Mouse (Mus musculus) liver, embryonic 13.5 days (tissue): ENCODE measurements around the gene Ciita. TPM values are rescaled to one million over a fixed set of nuclear protein-coding genes. Genes with fewer than 3 reads are reported as not detected.

Experiments used
- ATAC-seq: fragments of 200-750 bp; cut with Nextera tagmentation; 2 replicates; pipeline ENCODE4 v1.8.0; 2017; ENCODE audit warnings: low read depth, mild to moderate bottlenecking, moderate number of reproducible peaks, moderate library complexity
- DNase-seq: peaks from one replicate; pipeline ENCODE4 v3.0.0; 2022
- H3K27ac ChIP-seq: fragments of 300-500 bp; sonication (generic); 2 replicates; pipeline ENCODE4 v1.5.1; 2015; ENCODE audit warnings: moderate library complexity, mild to moderate bottlenecking, inconsistent platforms
- H3K27me3 ChIP-seq: fragments of 300-500 bp; sonication (generic); 2 replicates; pipeline ENCODE4 v1.6.1; 2015; ENCODE audit warnings: mild to moderate bottlenecking, inconsistent platforms
- H3K36me3 ChIP-seq: fragments of 300-500 bp; sonication (generic); 2 replicates; pipeline ENCODE4 v1.6.1; 2015; ENCODE audit warnings: mild to moderate bottlenecking, inconsistent platforms
- H3K4me1 ChIP-seq: fragments of 300-500 bp; sonication (generic); replicated peaks from 2 replicates; pipeline ENCODE4 v1.6.1; 2015; ENCODE audit warnings: inconsistent platforms
- H3K4me2 ChIP-seq: fragments of 300-500 bp; sonication (generic); 2 replicates; pipeline ENCODE4 v1.6.1; 2015; ENCODE audit warnings: inconsistent platforms, mild to moderate bottlenecking, moderate library complexity
- H3K4me3 ChIP-seq: fragments of 300-500 bp; sonication (generic); replicated peaks from 2 replicates; pipeline ENCODE4 v1.5.1; 2015; ENCODE audit warnings: mild to moderate bottlenecking, inconsistent platforms
- H3K9ac ChIP-seq: fragments of 300-500 bp; sonication (generic); 2 replicates; pipeline ENCODE4 v1.6.1; 2015; ENCODE audit warnings: mild to moderate bottlenecking, inconsistent platforms
- H3K9me3 ChIP-seq: fragments of 300-500 bp; sonication (generic); replicated peaks from 2 replicates; pipeline ENCODE4 v1.6.1; 2016; ENCODE audit warnings: inconsistent platforms
- WGBS: fragments of 180-500 bp; shearing (Covaris S2); methylation state at CpG from one replicate; pipeline ENCODE4 v1.1.7; 2015; ENCODE audit not compliant: insufficient replicate concordance; 5-methylcytosine and 5-hydroxymethylcytosine counted together
- polyA plus RNA-seq: library from polyadenylated mRNA; unstranded; fragments of >200 nt; fragmentation: Nextera tagmentation; extraction: Ambion mirVana; gene quantifications from 2 replicates; pipeline ENCODE4 v1.2.1, GENCODE M21; 2015

Gene Ciita
- polyA plus RNA-seq, 1 experiment from 2014 or later = 0.05 TPM

DNA sequence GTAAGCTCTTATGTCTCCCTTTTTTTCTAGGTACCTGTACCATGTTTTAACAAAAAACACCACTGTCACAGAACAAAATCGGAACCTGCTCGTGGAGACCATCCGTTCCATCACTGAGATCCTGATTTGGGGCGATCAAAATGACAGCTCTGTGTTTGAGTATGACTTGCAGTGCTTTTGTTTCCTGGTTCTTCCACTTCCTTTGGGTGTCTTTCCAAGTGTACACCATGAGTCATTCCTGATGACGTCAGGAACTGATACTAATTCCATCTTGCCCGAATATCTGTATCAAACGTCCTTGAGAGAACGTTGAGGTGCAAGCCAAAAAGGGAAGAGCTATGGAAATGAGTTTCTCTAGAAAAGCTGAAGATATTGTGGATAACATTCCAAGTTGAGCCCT lies 80.1 kb downstream of the Ciita start:
- Histone ChIP-seq H3K27ac (no peak overlapping the region), H3K36me3 (peaks cover 10% of the 10 kb centered on the region; the same call in 1 of the 2 replicates), H3K9ac (no peak overlapping the region), H3K4me3 (no peak overlapping the region), H3K27me3 (no peaks in the 10 kb centered on the region), H3K4me1 (no peaks in the 10 kb centered on the region), H3K4me2 (no peak overlapping the region), H3K9me3 (no peaks in the 10 kb centered on the region)
- 79% methylated on average over 8 of the region's 8 CpGs for WGBS
- ATAC-seq (no peak), DNase-seq (no peak)

DNA sequence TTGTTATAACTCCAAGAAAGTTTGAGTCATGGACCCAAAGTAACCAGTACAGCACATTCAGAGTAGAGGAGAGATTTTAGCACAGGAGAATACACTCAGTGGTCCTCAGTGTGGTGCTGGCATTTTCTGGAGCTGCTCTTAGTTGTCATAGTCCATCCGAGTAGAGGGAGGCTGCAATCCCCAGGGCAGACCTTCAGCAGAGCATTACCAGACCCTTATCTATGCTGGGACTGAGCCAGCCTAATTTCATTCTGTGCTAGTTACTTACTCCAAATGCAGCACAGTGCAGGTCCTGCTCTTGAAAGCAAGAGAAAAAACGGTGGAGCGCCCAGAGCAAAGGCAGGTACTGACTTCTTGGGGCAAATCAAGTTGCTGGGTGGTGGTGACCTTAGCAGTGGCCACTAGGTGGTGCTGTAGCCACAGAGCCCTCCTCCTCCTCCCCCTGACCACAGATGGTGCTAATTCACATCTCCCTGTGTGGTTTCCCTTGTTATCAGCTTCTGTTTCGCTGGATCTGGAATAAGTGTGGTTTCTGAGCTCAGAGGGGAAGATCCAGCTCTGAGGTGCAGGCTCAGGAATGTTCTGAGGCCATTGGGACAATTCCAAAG lies 85.5 kb downstream of the Ciita start:
- no peaks in the 10 kb centered on the region for H3K4me1 ChIP-seq
- 34% methylated on average over 4 of the region's 4 CpGs for WGBS
- no peaks in the 10 kb centered on the region for H3K9me3 ChIP-seq
- H3K4me2 ChIP-seq = no peak overlapping the region
- peaks cover 10% of the 10 kb centered on the region; the same call in 1 of the 2 replicates for H3K36me3 ChIP-seq
- ATAC-seq (peak; percentile 48; the same call in 1 of the 2 replicates), DNase-seq (peak; percentile 48)
- no peak overlapping the region for H3K9ac ChIP-seq
- H3K27ac ChIP-seq = no peak overlapping the region
- H3K4me3 ChIP-seq = no peak overlapping the region
- H3K27me3 ChIP-seq = no peaks in the 10 kb centered on the region

GRCm38 (mm10) chr16:10567153-10567552 lies 87.3 kb downstream of the Ciita start:
- 77% methylated on average over 4 of the region's 4 CpGs for WGBS
- Histone ChIP-seq H3K4me2 (no peak overlapping the region), H3K36me3 (peaks cover 9% of the 10 kb centered on the region), H3K9me3 (no peaks in the 10 kb centered on the region), H3K4me1 (no peaks in the 10 kb centered on the region), H3K27ac (no peak overlapping the region), H3K9ac (no peak overlapping the region), H3K4me3 (no peak overlapping the region), H3K27me3 (no peaks in the 10 kb centered on the region)
- ATAC-seq (no peak), DNase-seq (no peak)

- Histone ChIP-seq H3K4me1 (no peaks in the 10 kb centered on the region), H3K9me3 (no peaks in the 10 kb centered on the region), H3K4me3 (no peak overlapping the region), H3K36me3 (peaks cover 19% of the 10 kb centered on the region), H3K9ac (no peak overlapping the region), H3K27ac (no peak overlapping the region), H3K4me2 (no peak overlapping the region), H3K27me3 (no peaks in the 10 kb centered on the region)
- 50% methylated on average over 5 of the region's 5 CpGs for WGBS
- no peak for DNase-seq
- ATAC-seq = no peak
Measured at GRCm38 (mm10) chr16:10569809-10570395, 90.0 kb downstream of the Ciita start.

DNA sequence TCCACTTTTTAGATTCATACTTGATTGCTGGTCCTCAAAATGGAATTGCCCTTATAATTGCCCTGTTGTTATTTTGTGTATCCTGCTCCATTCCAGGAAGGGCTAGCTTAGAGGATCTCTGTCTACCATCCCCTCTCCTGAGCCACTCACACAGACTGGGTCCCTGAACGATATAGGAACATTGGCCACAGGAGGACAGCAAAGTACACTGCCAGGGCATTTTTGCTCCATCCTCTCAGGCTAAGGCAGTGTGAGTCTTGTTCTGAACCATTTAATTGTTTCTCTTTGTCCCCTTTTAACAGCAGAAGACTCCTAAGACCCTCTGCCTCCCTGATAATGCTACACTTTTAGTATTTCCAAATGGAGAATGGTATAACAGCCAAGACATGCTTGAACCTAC lies 90.8 kb downstream of the Ciita start:
- WGBS = 64% methylated on average over 1 of the region's 1 CpGs
- Histone ChIP-seq H3K9me3 (no peaks in the 10 kb centered on the region), H3K36me3 (peaks cover 21% of the 10 kb centered on the region), H3K4me1 (peaks cover 2% of the 10 kb centered on the region; the same call in 1 of the 2 replicates), H3K27me3 (no peaks in the 10 kb centered on the region), H3K27ac (no peak overlapping the region), H3K4me2 (no peak overlapping the region), H3K9ac (no peak overlapping the region), H3K4me3 (no peak overlapping the region)
- ATAC-seq (no peak), DNase-seq (no peak)

DNA sequence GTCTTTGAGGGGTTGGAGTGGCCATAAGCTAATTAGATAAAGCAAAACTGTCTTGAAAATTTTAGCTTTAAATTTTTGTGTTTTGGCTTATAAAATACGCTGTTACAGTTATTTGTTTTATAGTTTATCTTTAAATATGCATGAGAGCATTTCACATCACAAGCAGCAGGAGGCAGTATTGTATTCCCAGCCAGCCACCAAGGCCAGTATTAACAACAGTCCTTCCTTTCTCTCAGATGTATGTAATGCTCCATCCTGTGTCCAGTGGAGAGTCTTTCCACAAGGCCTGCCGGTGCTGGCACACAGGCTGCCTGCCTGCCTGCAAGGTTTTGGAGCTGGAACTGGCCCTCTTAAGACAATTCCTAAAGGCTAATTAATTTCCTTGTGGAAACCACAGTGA lies 92.0 kb downstream of the Ciita start:
- Histone ChIP-seq H3K9me3 (no peaks in the 10 kb centered on the region), H3K9ac (no peak overlapping the region), H3K27me3 (no peaks in the 10 kb centered on the region), H3K36me3 (peaks cover 21% of the 10 kb centered on the region), H3K27ac (no peak overlapping the region), H3K4me3 (no peak overlapping the region), H3K4me1 (peaks cover 8% of the 10 kb centered on the region; the same call in 1 of the 2 replicates), H3K4me2 (no peak overlapping the region)
- 46% methylated on average over 2 of the region's 2 CpGs for WGBS
- ATAC-seq (no peak), DNase-seq (no peak)

- WGBS = 73% methylated on average over 2 of the region's 2 CpGs
- peaks cover 30% of the 10 kb centered on the region for H3K36me3 ChIP-seq
Measured at GRCm38 (mm10) chr16:10574936-10575335, 95.1 kb downstream of the Ciita start.

DNA sequence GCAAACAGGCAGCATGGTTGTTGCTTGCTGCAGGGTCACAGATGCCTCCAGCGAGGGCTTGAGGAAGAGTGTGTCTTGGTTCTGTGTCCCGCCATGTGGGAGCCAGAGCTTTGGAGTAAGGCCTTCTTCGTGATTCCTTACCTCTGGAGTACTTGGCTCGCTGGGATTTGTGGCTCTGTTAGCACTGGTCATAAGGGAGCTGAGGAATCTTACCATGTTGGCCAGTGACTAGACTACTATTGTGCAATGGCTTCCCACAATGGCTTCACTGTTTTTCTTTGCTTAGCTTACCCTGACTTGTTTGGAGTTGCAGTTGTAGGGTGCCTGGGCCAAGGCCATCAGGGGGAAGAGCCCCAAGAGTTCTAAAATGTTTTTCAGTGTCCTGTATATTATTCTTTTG lies 96.1 kb downstream of the Ciita start:
- DNase-seq = no peak
- peaks cover 30% of the 10 kb centered on the region for H3K36me3 ChIP-seq
- ATAC-seq = no peak
- peaks cover 8% of the 10 kb centered on the region; the same call in 1 of the 2 replicates for H3K4me1 ChIP-seq
- H3K9ac ChIP-seq = no peak overlapping the region
- no peak overlapping the region for H3K4me2 ChIP-seq
- no peaks in the 10 kb centered on the region for H3K9me3 ChIP-seq
- H3K27me3 ChIP-seq = no peaks in the 10 kb centered on the region
- H3K27ac ChIP-seq = no peak overlapping the region
- 70% methylated on average over 4 of the region's 4 CpGs for WGBS
- no peak overlapping the region for H3K4me3 ChIP-seq

More at GRCm38 (mm10) chr16:10574936-10575335, 95.1 kb downstream of the Ciita start:
- no peak for ATAC-seq
- H3K27ac ChIP-seq = no peak overlapping the region
- H3K27me3 ChIP-seq = no peaks in the 10 kb centered on the region
- no peak overlapping the region for H3K9ac ChIP-seq
- DNase-seq = no peak
- no peaks in the 10 kb centered on the region for H3K9me3 ChIP-seq
- H3K4me3 ChIP-seq = no peak overlapping the region
- H3K4me2 ChIP-seq = no peak overlapping the region
- H3K4me1 ChIP-seq = peaks cover 8% of the 10 kb centered on the region; the same call in 1 of the 2 replicates

- H3K4me1 ChIP-seq = peaks cover 8% of the 10 kb centered on the region; the same call in 1 of the 2 replicates
- no peak for DNase-seq
- no peak overlapping the region for H3K4me2 ChIP-seq
- no peaks in the 10 kb centered on the region for H3K9me3 ChIP-seq
- no peak overlapping the region for H3K9ac ChIP-seq
- no peak for ATAC-seq
- no peaks in the 10 kb centered on the region for H3K27me3 ChIP-seq
- no peak overlapping the region for H3K27ac ChIP-seq
- 45% methylated on average over 5 of the region's 5 CpGs for WGBS
- H3K4me3 ChIP-seq = no peak overlapping the region
- H3K36me3 ChIP-seq = peaks cover 35% of the 10 kb centered on the region
Measured at GRCm38 (mm10) chr16:10577548-10577947, 97.7 kb downstream of the Ciita start.

Other genes starting within 250 kb of the Ciita start
- 4.4 and 5.5 TPM in 2 replicates for gene Emp2, start 166.1 kb upstream of the Ciita start, polyA plus RNA-seq
- 0.08 and 0.15 TPM in 2 replicates for gene Tekt5, start 84.6 kb upstream of the Ciita start, polyA plus RNA-seq
- gene Nubp1, start 68.1 kb upstream of the Ciita start, polyA plus RNA-seq = 41.0 and 44.8 TPM in 2 replicates
- gene Tvp23a, start 32.7 kb upstream of the Ciita start, polyA plus RNA-seq = 0.81 and 0.92 TPM in 2 replicates
- gene Dexi, start 63.0 kb downstream of the Ciita start, polyA plus RNA-seq = 3.0 and 3.5 TPM in 2 replicates
- 12.8 and 14.1 TPM in 2 replicates for gene Clec16a, start 65.3 kb downstream of the Ciita start, polyA plus RNA-seq